Mouse (Mus musculus): ENCODE measurements around the gene Znhit6. TPM values are rescaled to one million over a fixed set of nuclear protein-coding genes. Genes with fewer than 3 reads are reported as not detected.

The Znhit6 gene
- polyA plus RNA-seq, 1 experiment from 2014 or later, result 32.9 TPM

- H3K27ac ChIP-seq (replicated peaks; ENCODE audit: low read depth, low read length), result no peak overlapping the region
- H3K4me3 ChIP-seq (replicated peaks; ENCODE audit: low read depth, low read length), result no peak overlapping the region
- WGBS, result 69% methylated on average over 11 of the region's 11 CpGs
- H3K9ac ChIP-seq (replicated peaks; ENCODE audit: low read length), result no peak overlapping the region
- H3K36me3 ChIP-seq (ENCODE audit: control insufficient read depth, insufficient read depth, low read length), result no peaks in the 10 kb centered on the region
- ATAC-seq (ENCODE audit: low FRiP score, low TSS enrichment) (no peak), DNase-seq (no peak)
- H3K4me1 ChIP-seq (ENCODE audit: control insufficient read depth, insufficient read depth, low read length), result peaks cover 10% of the 10 kb centered on the region; the same call in 1 of the 2 replicates
- H3K4me2 ChIP-seq (ENCODE audit: low read length), result no peak overlapping the region
- no peaks in the 10 kb centered on the region for H3K9me3 ChIP-seq (ENCODE audit: control insufficient read depth, low read length)
- no peaks in the 10 kb centered on the region for H3K27me3 ChIP-seq (ENCODE audit: control insufficient read depth, insufficient read depth, low read length)
These were observed 66.9 kb downstream of the Znhit6 start for GRCm38 (mm10) chr3:145642861-145643260.

- 62% methylated on average over 6 of the region's 6 CpGs for WGBS
- ATAC-seq (ENCODE audit: low FRiP score, low TSS enrichment) (no peak), DNase-seq (no peak)
- H3K4me2 ChIP-seq (ENCODE audit: low read length), result no peak overlapping the region
- H3K9me3 ChIP-seq (ENCODE audit: control insufficient read depth, low read length), result no peaks in the 10 kb centered on the region
- H3K9ac ChIP-seq (replicated peaks; ENCODE audit: low read length), result no peak overlapping the region
- no peak overlapping the region for H3K27ac ChIP-seq (replicated peaks; ENCODE audit: low read depth, low read length)
- no peaks in the 10 kb centered on the region for H3K36me3 ChIP-seq (ENCODE audit: control insufficient read depth, insufficient read depth, low read length)
- peaks cover 8% of the 10 kb centered on the region for H3K4me1 ChIP-seq (ENCODE audit: control insufficient read depth, insufficient read depth, low read length)
- H3K4me3 ChIP-seq (replicated peaks; ENCODE audit: low read depth, low read length), result no peak overlapping the region
- H3K27me3 ChIP-seq (ENCODE audit: control insufficient read depth, insufficient read depth, low read length), result peaks cover 8% of the 10 kb centered on the region
These were observed 69.5 kb downstream of the Znhit6 start for GRCm38 (mm10) chr3:145645463-145645862.

DNA sequence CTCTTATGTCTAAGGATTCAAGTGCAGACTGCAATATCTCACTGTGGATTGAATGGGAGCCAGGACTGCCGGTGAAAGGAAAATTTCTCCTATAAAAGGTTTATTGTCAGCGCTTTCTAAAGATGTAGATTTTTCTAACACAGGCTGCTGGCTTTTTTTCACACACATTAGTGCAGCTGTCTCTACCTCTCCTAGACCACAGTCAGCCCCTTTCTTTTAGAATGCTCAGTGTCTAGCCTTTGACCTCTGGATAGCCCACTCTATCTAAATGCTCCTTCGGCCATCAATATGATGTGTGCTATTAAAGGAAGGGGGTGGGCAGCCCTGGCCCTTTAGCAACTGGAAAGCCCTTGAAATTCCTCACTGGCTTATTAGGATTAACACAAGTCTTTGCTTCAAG, 70.0 kb downstream of the Znhit6 start:
- 12% methylated on average over 3 of the region's 3 CpGs for WGBS
- ATAC-seq (ENCODE audit: low FRiP score, low TSS enrichment), result no peak

GRCm38 (mm10) chr3:145646666-145647065, 70.7 kb downstream of the Znhit6 start:
- H3K9me3 ChIP-seq (ENCODE audit: control insufficient read depth, low read length), result no peaks in the 10 kb centered on the region
- no peak overlapping the region for H3K4me2 ChIP-seq (ENCODE audit: low read length)
- 59% methylated on average over 2 of the region's 2 CpGs for WGBS
- peaks cover 18% of the 10 kb centered on the region for H3K4me1 ChIP-seq (ENCODE audit: control insufficient read depth, insufficient read depth, low read length)
- no peak for ATAC-seq (ENCODE audit: low FRiP score, low TSS enrichment)
- DNase-seq, result no peak
- H3K27ac ChIP-seq (replicated peaks; ENCODE audit: low read depth, low read length), result no peak overlapping the region
- H3K4me3 ChIP-seq (replicated peaks; ENCODE audit: low read depth, low read length), result no peak overlapping the region
- no peaks in the 10 kb centered on the region for H3K36me3 ChIP-seq (ENCODE audit: control insufficient read depth, insufficient read depth, low read length)
- H3K9ac ChIP-seq (replicated peaks; ENCODE audit: low read length), result no peak overlapping the region
- H3K27me3 ChIP-seq (ENCODE audit: control insufficient read depth, insufficient read depth, low read length), result peaks cover 12% of the 10 kb centered on the region

More for the DNA sequence above, 70.0 kb downstream of the Znhit6 start:
- peaks cover 8% of the 10 kb centered on the region for H3K27me3 ChIP-seq (ENCODE audit: control insufficient read depth, insufficient read depth, low read length)
- no peaks in the 10 kb centered on the region for H3K36me3 ChIP-seq (ENCODE audit: control insufficient read depth, insufficient read depth, low read length)
- no peak overlapping the region for H3K4me2 ChIP-seq (ENCODE audit: low read length)
- peaks cover 12% of the 10 kb centered on the region for H3K4me1 ChIP-seq (ENCODE audit: control insufficient read depth, insufficient read depth, low read length)
- H3K27ac ChIP-seq (replicated peaks; ENCODE audit: low read depth, low read length), result no peak overlapping the region
- H3K9me3 ChIP-seq (ENCODE audit: control insufficient read depth, low read length), result no peaks in the 10 kb centered on the region
- no peak overlapping the region for H3K9ac ChIP-seq (replicated peaks; ENCODE audit: low read length)
- no peak overlapping the region for H3K4me3 ChIP-seq (replicated peaks; ENCODE audit: low read depth, low read length)
- peak; percentile 39 for DNase-seq

GRCm38 (mm10) chr3:145647416-145647815, 71.4 kb downstream of the Znhit6 start:
- no peak overlapping the region for H3K4me3 ChIP-seq (replicated peaks; ENCODE audit: low read depth, low read length)
- H3K4me1 ChIP-seq (ENCODE audit: control insufficient read depth, insufficient read depth, low read length), result peaks cover 26% of the 10 kb centered on the region
- no peaks in the 10 kb centered on the region for H3K36me3 ChIP-seq (ENCODE audit: control insufficient read depth, insufficient read depth, low read length)
- DNase-seq (no peak), ATAC-seq (ENCODE audit: low FRiP score, low TSS enrichment) (no peak)
- H3K9ac ChIP-seq (replicated peaks; ENCODE audit: low read length), result no peak overlapping the region
- no peaks in the 10 kb centered on the region for H3K9me3 ChIP-seq (ENCODE audit: control insufficient read depth, low read length)
- 86% methylated on average over 18 of the region's 18 CpGs for WGBS
- H3K27ac ChIP-seq (replicated peaks; ENCODE audit: low read depth, low read length), result no peak overlapping the region
- peaks cover 20% of the 10 kb centered on the region for H3K27me3 ChIP-seq (ENCODE audit: control insufficient read depth, insufficient read depth, low read length)
- H3K4me2 ChIP-seq (ENCODE audit: low read length), result 0 out of 2 replicates have a peak overlapping the region, but pooled peaks have one; percentile 17

DNA sequence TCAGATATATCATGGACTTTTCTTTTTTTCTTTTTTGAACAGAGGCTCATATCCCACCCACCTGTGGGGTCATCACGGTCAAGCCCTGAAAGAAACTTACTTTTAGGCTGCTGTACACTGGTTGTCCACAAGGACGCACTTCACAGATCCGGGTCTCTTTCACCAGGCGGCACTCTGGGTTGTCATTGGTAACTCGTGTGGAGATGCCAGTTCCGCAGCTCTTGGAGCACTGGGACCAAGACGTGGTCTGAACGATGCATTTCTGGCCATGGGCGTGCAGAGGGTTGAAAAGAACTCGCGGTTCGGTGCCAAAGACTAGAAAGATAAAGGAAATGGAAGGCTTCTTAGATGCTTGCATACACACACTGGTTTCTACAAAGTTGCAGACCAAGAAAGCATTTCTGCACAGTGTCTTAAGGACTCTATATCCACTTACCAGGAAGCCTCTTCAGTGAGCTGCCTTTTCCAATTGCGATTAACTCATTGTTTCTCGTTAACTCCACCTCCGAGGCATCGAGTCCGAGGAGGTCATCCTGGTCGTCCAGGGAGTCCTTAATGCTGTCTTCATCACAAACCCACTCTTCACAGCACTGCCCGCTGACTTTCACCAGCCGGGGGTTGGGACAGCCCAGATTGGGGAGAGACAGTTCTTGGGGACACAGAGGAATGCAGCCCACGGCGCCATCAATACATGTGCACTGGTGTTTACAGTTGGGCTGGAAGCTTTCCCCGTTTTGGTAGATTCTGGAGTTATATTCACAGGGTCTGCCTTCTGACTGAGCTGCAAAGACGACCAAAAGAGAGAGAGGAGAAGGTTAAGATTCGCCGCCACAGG, 72.3 kb downstream of the Znhit6 start:
- Histone ChIP-seq H3K9me3 (ENCODE audit: control insufficient read depth, low read length) (no peaks in the 10 kb centered on the region), H3K4me3 (replicated peaks; ENCODE audit: low read depth, low read length) (peak overlapping the region; percentile 46), H3K36me3 (ENCODE audit: control insufficient read depth, insufficient read depth, low read length) (no peaks in the 10 kb centered on the region), H3K4me2 (ENCODE audit: low read length) (peak overlapping the region; percentile 89), H3K9ac (replicated peaks; ENCODE audit: low read length) (no peak overlapping the region), H3K27ac (replicated peaks; ENCODE audit: low read depth, low read length) (no peak overlapping the region), H3K4me1 (ENCODE audit: control insufficient read depth, insufficient read depth, low read length) (peaks cover 35% of the 10 kb centered on the region), H3K27me3 (ENCODE audit: control insufficient read depth, insufficient read depth, low read length) (peaks cover 28% of the 10 kb centered on the region)
- WGBS, result 18% methylated on average over 26 of the region's 26 CpGs
- DNase-seq (peak; percentile 66), ATAC-seq (ENCODE audit: low FRiP score, low TSS enrichment) (no peak)

- no peaks in the 10 kb centered on the region for H3K9me3 ChIP-seq (ENCODE audit: control insufficient read depth, low read length)
- peak overlapping the region; percentile 89 for H3K4me2 ChIP-seq (ENCODE audit: low read length)
- H3K9ac ChIP-seq (replicated peaks; ENCODE audit: low read length), result peak overlapping the region; percentile 39
- H3K27me3 ChIP-seq (ENCODE audit: control insufficient read depth, insufficient read depth, low read length), result peaks cover 35% of the 10 kb centered on the region
- under 1% methylated on average over 49 of the region's 49 CpGs for WGBS
- H3K27ac ChIP-seq (replicated peaks; ENCODE audit: low read depth, low read length), result no peak overlapping the region
- peak overlapping the region; percentile 46 for H3K4me3 ChIP-seq (replicated peaks; ENCODE audit: low read depth, low read length)
- ATAC-seq (ENCODE audit: low FRiP score, low TSS enrichment) (peak; percentile 25; the same call in 1 of the 2 replicates), DNase-seq (peak; percentile 58)
- H3K4me1 ChIP-seq (ENCODE audit: control insufficient read depth, insufficient read depth, low read length), result peaks cover 39% of the 10 kb centered on the region
- no peaks in the 10 kb centered on the region for H3K36me3 ChIP-seq (ENCODE audit: control insufficient read depth, insufficient read depth, low read length)
These were observed 73.2 kb downstream of the Znhit6 start for GRCm38 (mm10) chr3:145648991-145649851.

- peaks cover 39% of the 10 kb centered on the region for H3K4me1 ChIP-seq (ENCODE audit: control insufficient read depth, insufficient read depth, low read length)
- under 1% methylated on average over 29 of the region's 29 CpGs for WGBS
- H3K27me3 ChIP-seq (ENCODE audit: control insufficient read depth, insufficient read depth, low read length), result peaks cover 40% of the 10 kb centered on the region
- peak; percentile 85 for DNase-seq
- H3K4me2 ChIP-seq (ENCODE audit: low read length), result peak within 1 kb of the TSS; percentile 89
- H3K9ac ChIP-seq (replicated peaks; ENCODE audit: low read length), result peak within 1 kb of the TSS; percentile 39
- peak within 1 kb of the TSS; percentile 46 for H3K4me3 ChIP-seq (replicated peaks; ENCODE audit: low read depth, low read length)
- peak; percentile 54; the same call in 1 of the 2 replicates for ATAC-seq (ENCODE audit: low FRiP score, low TSS enrichment)
- H3K36me3 ChIP-seq (ENCODE audit: control insufficient read depth, insufficient read depth, low read length), result no peaks in the 10 kb centered on the region
- H3K9me3 ChIP-seq (ENCODE audit: control insufficient read depth, low read length), result no peaks in the 10 kb centered on the region
- no peak within 1 kb of the TSS for H3K27ac ChIP-seq (replicated peaks; ENCODE audit: low read depth, low read length)
These were observed 73.8 kb downstream of the Znhit6 start, which contains the start of gene Ccn1 for GRCm38 (mm10) chr3:145649852-145650202. Gene Ccn1, minus strand, starts transcription at chr3:145649981.
